Mouse (Mus musculus): ENCODE results near the gene Atg2b.

Gene Atg2b

DNA sequence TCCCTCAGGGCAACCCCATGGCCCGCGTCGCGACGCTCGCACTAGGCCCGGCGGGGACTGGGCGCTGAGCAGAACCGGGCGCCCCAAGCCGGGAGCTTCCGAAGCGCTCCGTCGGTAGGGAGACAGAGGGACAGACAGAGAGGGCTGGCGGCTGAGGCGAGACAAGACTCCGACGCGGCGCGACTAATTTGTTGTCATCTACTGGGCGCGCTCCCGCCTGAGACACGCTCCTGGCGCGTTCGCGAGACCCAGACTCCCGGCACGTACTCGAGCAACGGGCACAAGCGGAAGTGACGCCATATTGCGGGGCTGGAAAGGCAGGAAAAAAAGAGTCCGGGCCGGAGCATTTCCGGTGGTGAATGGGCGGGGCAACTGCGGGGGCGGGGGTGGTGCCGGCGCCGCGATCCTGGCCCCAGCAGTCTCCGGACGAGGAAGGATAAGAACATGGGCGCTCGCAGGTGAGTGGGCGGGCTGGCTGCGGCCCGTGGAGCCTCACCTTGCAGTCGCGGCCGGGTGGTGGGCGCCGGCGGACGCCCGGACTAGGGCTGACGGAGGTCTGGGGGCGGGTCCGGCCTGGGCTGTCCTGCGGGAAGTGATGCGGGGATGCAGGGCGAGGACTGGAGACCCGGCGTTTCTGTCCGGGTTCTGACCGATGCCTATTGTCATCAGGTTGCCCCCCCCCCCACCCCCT, at the start of gene Atg2b:
TSS of gene Atg2b (minus strand) at position 211 of the 691 bp plus-strand sequence.
- no peak for TF ChIP-seq GATA4 (IDR thresholded peaks at IDR 0.05; ENCODE audit: insufficient replicate concordance, low read length)

DNA sequence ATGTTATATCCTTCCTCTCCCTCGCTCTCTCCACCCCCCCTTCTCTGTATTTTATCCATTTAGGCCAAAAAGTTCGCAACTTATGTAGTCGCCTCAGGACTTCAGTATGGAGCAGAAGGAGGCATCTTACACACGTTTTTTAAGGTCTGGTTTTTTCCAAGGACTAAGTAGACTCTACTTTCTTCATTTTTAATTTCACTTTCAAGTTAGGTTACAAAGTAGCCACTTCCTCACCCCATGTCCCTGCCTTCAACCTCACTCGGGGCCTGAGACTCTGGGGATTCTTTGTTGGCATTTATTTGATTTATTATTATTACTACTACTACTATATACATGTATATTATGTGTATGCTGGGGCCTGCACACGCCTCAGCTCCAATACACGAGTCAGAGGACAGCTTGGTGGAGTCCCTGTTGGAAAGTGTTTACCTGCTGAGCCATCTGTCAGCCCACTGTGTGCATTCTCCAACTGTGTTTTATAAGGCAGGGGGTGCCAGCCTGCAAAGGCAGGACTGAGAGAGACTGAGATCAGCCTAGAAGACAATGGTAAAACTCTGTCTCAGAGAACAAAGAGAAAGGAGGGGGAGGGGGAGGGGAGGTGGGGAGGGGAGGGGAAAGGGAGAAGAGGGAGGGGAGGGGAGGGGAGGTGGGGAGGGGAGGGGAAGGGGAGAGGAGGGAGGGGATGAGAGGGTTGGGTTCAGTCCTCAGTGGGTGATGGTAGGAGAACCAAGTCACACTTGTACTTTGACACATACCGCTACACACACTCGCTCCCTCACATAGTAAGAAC, 48.6 kb upstream of the Atg2b start:
- no peak for TF ChIP-seq GATA4 (IDR thresholded peaks at IDR 0.05; ENCODE audit: insufficient replicate concordance, low read length)

DNA sequence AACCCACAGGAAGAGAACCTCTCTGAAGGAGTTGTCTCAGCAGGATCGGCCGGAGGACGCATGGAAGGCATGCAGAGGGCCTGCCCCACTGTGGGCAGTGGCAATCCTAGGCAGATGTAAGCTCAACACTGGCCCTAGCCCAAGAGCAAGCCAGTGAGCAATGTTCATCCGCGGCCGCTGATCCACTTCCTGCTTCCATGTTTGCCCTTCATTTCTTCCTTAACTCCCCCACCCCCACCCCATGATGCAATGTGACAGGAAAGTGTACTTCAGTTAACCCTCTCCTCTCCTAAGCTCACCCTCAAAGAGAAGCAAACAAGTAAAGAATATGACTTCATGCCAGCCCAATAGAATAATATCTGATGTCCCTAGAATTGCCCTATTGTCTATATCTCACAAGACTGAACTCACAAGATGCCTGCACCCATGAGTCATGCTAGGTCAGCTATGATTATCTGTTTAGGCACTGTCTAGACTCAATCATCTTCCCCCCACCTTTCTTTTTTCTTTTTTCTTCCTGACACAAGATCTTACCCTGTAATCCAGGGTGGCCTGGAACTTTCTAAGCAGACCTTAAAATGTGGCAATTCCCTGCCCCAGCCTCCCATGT, 45.9 kb upstream of the Atg2b start:
- no peak for TF ChIP-seq GATA4 (IDR thresholded peaks at IDR 0.05; ENCODE audit: insufficient replicate concordance, low read length)

DNA sequence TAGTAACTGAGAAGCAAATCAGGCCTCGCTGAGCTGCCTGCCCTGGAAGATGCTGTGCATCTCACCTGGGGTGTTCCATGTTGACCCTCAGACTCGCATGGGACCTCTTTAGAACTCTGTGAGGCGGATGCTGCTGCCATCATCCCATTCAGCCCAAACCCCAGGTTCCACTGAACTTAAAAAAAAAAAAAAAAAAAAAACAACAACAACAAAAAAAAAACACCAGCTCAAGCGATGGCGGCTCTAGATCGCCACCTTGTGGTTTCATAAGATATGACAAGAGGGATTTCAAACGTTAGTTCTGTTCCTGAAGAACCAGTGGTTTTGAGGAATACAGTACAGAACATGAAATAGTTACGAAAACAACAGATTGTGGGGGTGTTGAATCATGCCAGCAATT, 43.0 kb upstream of the Atg2b start:
- TF ChIP-seq GATA4 (IDR thresholded peaks at IDR 0.05; ENCODE audit: insufficient replicate concordance, low read length): no peak

DNA sequence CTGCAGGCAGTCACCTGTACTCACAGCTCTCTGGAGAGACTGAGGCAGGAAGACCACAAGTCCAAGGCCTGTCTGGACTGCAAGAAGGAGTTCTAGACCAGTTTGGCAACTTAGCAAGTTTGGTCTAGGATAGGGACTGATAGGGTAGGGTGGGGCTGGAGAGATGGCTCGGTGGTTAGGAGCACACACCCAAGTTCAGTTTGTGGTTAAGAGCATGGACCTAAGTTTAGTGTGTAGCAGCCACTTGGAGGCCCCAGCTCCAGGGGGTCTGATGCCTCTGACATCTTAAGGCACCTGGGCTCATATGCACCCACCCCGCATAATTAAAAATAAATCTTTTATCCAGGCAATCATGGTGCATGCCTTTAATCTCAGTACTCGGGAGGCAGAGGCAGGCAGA, 42.3 kb upstream of the Atg2b start:
- no peak for TF ChIP-seq GATA4 (IDR thresholded peaks at IDR 0.05; ENCODE audit: insufficient replicate concordance, low read length)

DNA sequence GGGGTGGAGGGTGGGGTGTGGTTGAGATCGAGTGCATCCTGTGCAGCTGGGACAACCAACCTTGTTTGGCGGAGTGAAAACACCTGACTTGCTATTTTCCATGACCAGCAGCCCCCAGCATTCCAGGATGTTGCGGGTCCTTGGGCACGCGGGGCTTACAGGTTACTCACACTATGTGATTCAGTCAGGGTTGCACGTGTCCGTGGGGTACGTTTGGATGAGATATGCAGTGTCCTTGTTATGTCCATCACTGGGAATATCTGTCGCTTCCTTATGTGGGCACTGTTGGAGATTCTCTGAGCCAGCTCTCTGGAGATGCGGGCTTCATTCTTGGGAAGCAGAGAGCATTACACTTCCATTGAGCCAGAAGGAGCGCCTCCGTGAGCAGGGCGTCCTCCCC, 40.7 kb upstream of the Atg2b start:
- no peak for TF ChIP-seq GATA4 (IDR thresholded peaks at IDR 0.05; ENCODE audit: insufficient replicate concordance, low read length)

DNA sequence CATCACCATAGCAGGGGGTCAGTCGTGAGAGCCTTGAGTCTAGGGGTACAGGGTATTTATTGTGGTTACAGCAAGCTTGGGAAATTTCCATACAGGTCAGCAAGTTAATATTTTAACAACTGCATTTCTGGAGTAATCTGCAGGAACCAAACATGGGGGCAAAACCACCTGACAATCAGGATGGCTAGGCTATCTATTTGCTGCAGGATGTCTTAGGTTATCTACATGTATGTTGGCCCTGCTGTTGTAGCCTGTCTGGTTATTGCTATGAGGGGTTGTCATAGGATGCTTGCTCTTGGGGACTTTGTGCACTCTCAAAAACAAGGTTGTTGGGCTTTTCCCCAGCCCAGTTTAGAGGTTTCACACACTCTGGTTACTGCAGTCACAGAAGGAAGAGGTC, 39.6 kb upstream of the Atg2b start:
- no peak for TF ChIP-seq GATA4 (IDR thresholded peaks at IDR 0.05; ENCODE audit: insufficient replicate concordance, low read length)

DNA sequence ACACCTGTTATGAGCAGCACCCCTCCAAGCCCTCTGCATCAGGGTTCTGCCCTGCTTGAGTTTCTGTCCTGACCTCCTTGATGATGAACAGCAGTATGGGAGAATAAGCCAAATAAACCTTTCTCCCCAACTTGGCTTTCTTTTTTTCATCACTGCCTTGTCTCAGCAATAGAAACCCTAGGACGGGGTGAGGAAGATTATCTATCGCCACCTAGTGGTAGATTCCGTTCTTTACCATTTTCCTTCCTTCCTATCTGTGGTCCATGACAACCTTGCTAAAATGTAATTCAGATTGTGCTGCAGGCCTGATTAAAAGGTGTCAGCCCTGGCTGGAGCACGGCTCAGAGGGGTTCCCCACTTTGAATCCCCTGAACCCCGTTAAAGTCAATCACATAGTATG, 37.6 kb upstream of the Atg2b start:
- no peak for TF ChIP-seq GATA4 (IDR thresholded peaks at IDR 0.05; ENCODE audit: insufficient replicate concordance, low read length)

DNA sequence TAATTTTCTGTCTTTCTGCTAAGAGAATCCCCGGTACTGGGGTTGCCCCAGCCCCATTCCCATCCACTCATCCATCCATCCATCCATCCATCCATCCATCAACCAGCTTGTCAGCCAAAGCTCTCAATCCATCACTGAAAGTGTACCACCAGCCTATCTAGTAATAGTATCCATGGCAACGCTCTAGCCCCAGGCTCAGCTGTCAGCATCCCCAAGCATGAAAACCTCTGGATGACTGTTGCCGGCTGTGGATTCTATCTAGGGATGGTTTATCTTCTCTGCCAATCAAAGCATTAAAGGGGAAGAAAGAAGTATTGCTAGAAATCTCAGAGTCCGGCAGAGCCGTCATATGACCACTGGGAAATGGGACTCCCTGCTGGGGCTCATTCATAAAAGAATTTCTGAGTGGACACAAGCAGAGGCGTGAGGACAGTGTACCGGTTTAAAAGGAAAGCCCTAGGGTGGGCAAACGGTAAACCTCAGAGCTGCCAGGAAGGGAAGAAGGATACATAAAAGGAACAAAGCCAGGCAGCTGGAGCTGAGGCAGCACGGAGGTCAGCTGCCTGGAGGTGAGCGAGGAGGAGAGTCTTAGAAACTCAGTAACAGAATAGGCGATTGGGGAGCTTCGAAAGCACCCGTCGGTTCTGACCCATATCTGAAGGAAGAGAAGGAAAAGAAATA, 36.6 kb upstream of the Atg2b start:
- no peak for TF ChIP-seq GATA4 (IDR thresholded peaks at IDR 0.05; ENCODE audit: insufficient replicate concordance, low read length)

DNA sequence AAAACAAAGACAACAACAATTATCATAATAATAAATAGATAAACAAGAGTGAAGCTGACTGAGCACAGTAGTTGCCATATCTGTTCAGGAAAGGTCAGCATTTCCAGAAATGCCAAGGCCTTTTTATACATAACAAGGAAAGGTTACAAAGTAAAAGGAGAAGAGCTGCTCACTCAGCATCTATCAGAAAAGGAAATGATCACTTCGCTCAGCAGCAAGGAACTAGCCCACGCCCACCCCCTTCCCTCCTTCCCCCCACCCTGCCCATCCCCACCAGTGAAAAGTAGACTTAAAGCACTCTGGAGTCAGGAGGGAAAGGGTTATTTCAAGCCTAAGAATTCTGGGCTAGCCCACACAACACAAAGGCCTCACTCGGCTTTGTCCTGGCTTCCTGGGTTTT, 35.2 kb upstream of the Atg2b start:
- TF ChIP-seq GATA4 (IDR thresholded peaks at IDR 0.05; ENCODE audit: insufficient replicate concordance, low read length): no peak

DNA sequence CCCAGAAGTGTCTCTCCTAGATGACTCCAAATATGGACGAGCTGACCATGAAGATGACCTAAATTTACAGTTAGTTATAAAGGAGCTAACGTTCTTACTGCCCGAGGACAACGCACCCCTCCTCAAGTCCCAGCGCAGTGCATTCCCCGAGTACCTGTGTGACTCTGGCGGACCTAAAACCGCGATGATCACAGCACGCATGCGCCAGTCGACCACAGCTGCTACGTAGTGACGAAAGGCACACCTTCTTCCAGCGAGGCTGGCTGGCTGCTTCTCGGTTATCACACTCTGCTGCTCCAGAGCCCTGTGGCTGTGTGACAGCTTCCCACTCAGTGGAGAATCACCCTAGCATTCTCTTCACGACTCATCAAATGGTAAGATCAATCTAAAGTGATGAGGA, 33.6 kb upstream of the Atg2b start:
- no peak for TF ChIP-seq GATA4 (IDR thresholded peaks at IDR 0.05; ENCODE audit: insufficient replicate concordance, low read length)

DNA sequence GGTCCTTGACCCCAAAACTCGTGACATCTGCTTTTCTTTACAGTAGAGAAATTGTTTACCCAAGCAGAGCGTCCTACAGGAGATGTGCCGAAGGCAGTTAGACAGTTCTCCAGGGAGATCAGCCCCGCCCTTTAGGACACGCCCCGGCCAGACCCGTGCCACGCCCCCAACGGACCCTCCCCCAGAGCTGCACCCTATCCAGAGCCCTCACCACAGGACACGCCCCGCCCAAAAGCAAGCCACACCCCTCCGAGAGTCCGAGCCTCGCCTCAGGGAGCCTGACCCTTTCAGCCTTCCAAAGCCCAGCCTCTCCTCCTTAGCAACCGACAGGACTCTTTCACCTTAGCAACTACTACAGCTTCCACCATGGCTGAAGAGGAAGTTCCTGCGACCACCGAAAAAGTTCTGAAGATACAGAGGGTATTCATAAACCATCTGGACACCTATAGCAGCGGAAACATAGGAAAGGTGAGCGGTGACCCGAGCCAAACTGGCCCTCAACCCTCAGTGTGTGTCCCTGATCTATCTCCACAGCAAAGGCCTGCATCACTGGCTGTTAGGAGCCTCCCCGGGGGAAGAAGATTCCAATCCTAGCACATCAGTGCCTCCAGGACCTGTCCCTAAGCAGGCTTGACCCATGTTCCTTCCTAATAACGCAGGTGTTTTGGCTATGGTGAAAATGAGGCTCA, 20.9 kb upstream of the Atg2b start, which contains the start of gene Ak7:
TSS of gene Ak7 (plus strand) at position 178 of the 689 bp plus-strand sequence.
- no peak for TF ChIP-seq GATA4 (IDR thresholded peaks at IDR 0.05; ENCODE audit: insufficient replicate concordance, low read length)

DNA sequence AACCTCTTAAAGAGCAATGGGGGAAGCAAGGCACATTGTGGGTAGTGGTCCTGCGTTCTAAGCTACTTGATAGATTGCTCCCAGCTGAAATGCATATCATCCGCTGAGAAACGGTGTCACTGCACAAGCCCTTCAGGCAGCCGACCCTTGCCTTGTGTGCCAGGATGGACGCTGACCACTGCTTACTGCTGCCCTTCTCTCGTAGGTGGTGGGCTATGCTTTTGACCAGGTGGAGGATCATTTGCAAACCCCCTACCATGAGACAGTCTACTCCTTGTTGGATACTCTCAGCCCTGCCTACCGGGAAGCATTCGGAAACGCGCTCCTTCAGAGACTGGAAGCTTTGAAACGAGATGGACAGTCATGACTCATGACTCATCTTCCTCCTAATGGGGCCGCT, 15.4 kb upstream of the Atg2b start:
- no peak for TF ChIP-seq GATA4 (IDR thresholded peaks at IDR 0.05; ENCODE audit: insufficient replicate concordance, low read length)

DNA sequence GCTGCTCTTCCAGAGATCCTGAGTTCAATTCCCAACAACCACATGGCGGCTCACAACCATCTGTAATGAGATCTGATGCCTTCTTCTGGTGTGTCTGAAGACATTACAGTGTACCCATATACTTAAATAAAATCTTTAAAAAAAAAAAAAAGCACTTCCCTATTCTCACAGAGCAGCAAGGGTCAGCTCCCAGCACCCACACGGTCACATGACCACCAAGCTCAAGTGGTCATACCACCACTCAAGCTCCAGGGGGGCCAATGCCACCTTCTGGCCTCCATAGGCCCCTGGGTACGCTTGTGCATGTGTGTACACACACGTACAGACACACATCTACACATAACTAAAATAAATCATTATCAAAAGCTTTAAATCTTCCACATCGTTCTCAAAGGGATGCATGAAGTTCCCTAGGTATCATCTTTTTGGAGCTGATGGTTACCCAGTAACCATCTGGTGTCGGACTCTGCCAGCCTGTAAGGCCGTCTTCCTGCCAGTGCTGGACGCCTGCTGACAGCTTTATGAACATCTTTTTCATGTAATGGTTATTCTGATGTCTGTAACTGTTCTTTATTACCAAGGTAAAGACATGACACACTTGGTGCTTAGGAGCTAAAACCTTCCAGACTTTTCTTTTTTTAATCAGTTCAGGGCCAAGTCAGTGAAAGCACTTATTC, 12.2 kb upstream of the Atg2b start:
- TF ChIP-seq GATA4 (IDR thresholded peaks at IDR 0.05; ENCODE audit: insufficient replicate concordance, low read length): no peak

All from liver, adult (tissue).